Mouse (Mus musculus) hindbrain, embryonic 16.5 days (tissue): Measurements from ENCODE around the gene Tnip3. TPM values are rescaled to one million over a fixed set of nuclear protein-coding genes. Genes with fewer than 3 reads are reported as not detected.

Experiments used
- ATAC-seq: fragments of 200-750 bp; cut with Nextera tagmentation; 2 replicates; pipeline ENCODE4 v1.8.0; 2017; ENCODE audit warnings: moderate TSS enrichment, moderate library complexity
- H3K27ac ChIP-seq: fragments of 300-500 bp; sonication (generic); 2 replicates; pipeline ENCODE4 v1.5.1; 2014; ENCODE audit warnings: low read depth, mild to moderate bottlenecking, control low read depth, low read length, moderate library complexity
- H3K27me3 ChIP-seq: fragments of 300-500 bp; sonication (generic); replicated peaks from 2 replicates; pipeline ENCODE4 v1.6.1; 2014; ENCODE audit warnings: low read length; ENCODE audit not compliant: control insufficient read depth, insufficient read depth
- H3K36me3 ChIP-seq: fragments of 300-500 bp; sonication (generic); 2 replicates; pipeline ENCODE4 v1.6.1; 2014; ENCODE audit warnings: mild to moderate bottlenecking, low read length, moderate library complexity, mixed read lengths; ENCODE audit not compliant: control insufficient read depth, insufficient read depth
- H3K4me1 ChIP-seq: fragments of 300-500 bp; sonication (generic); 2 replicates; pipeline ENCODE4 v1.6.1; 2014; ENCODE audit warnings: low read depth, low read length; ENCODE audit not compliant: control insufficient read depth, insufficient read depth
- H3K4me2 ChIP-seq: fragments of 300-500 bp; sonication (generic); 2 replicates; pipeline ENCODE4 v1.6.1; 2014; ENCODE audit warnings: mild to moderate bottlenecking, low read length, control low read depth, moderate library complexity
- H3K4me3 ChIP-seq: fragments of 300-500 bp; sonication (generic); 2 replicates; pipeline ENCODE4 v1.5.1; 2014; ENCODE audit warnings: mild to moderate bottlenecking, low read length, control low read depth, moderate library complexity
- H3K9ac ChIP-seq: fragments of 300-500 bp; sonication (generic); 2 replicates; pipeline ENCODE4 v1.6.1; 2014; ENCODE audit warnings: low read depth, mild to moderate bottlenecking, control low read depth, low read length, moderate library complexity
- H3K9me3 ChIP-seq: fragments of 300-500 bp; sonication (generic); 2 replicates; pipeline ENCODE4 v1.6.1; 2014; ENCODE audit warnings: mild to moderate bottlenecking, low read length, moderate library complexity; ENCODE audit not compliant: control insufficient read depth
- WGBS: fragments of 180-500 bp; shearing (Covaris S2); extraction: QIAGEN DNeasy Blood & Tissue Kit; methylation state at CpG from one replicate; pipeline ENCODE4 v1.1.7; 2014; 5-methylcytosine and 5-hydroxymethylcytosine counted together
- polyA plus RNA-seq: library from polyadenylated mRNA; unstranded; fragments of >200 nt; fragmentation: Nextera tagmentation; extraction: Ambion mirVana; gene quantifications from 2 replicates; pipeline ENCODE4 v1.2.1, GENCODE M21; 2015

Tnip3 gene
- polyA plus RNA-seq, 1 experiment from 2014 or later: not detected

- no peak for ATAC-seq
- Histone ChIP-seq H3K27ac (no peak overlapping the region), H3K36me3 (no peaks in the 10 kb centered on the region), H3K9ac (no peak overlapping the region), H3K27me3 (no peaks in the 10 kb centered on the region), H3K4me1 (no peaks in the 10 kb centered on the region), H3K4me3 (no peak overlapping the region), H3K9me3 (no peaks in the 10 kb centered on the region), H3K4me2 (no peak overlapping the region)
- 64% methylated on average over 2 of the region's 2 CpGs for WGBS
Observed at GRCm38 (mm10) chr6:65662050-65662449, 136.9 kb downstream of the Tnip3 start.

GRCm38 (mm10) chr6:65663990-65664389, 138.9 kb downstream of the Tnip3 start:
- Histone ChIP-seq H3K36me3 (no peaks in the 10 kb centered on the region), H3K4me2 (no peak overlapping the region), H3K9ac (no peak overlapping the region), H3K9me3 (no peaks in the 10 kb centered on the region), H3K4me1 (no peaks in the 10 kb centered on the region), H3K27me3 (no peaks in the 10 kb centered on the region), H3K4me3 (no peak overlapping the region), H3K27ac (no peak overlapping the region)
- 78% methylated on average over 6 of the region's 6 CpGs for WGBS
- ATAC-seq: no peak

- no peaks in the 10 kb centered on the region for H3K9me3 ChIP-seq
- ATAC-seq: no peak
- no peaks in the 10 kb centered on the region for H3K4me1 ChIP-seq
- no peaks in the 10 kb centered on the region for H3K27me3 ChIP-seq
- H3K9ac ChIP-seq: no peak overlapping the region
- H3K36me3 ChIP-seq: no peaks in the 10 kb centered on the region
- H3K27ac ChIP-seq: no peak overlapping the region
- 69% methylated on average over 3 of the region's 3 CpGs for WGBS
- no peak overlapping the region for H3K4me2 ChIP-seq
- H3K4me3 ChIP-seq: no peak overlapping the region
Observed at GRCm38 (mm10) chr6:65666295-65666694, 141.2 kb downstream of the Tnip3 start.

- WGBS: 38% methylated on average over 2 of the region's 2 CpGs
- peaks cover 8% of the 10 kb centered on the region for H3K4me1 ChIP-seq
- H3K36me3 ChIP-seq: no peaks in the 10 kb centered on the region
- no peak overlapping the region for H3K4me3 ChIP-seq
- no peak overlapping the region for H3K27ac ChIP-seq
- no peak overlapping the region for H3K4me2 ChIP-seq
- no peak overlapping the region for H3K9ac ChIP-seq
- H3K9me3 ChIP-seq: no peaks in the 10 kb centered on the region
- no peaks in the 10 kb centered on the region for H3K27me3 ChIP-seq
- no peak for ATAC-seq
Observed at GRCm38 (mm10) chr6:65669971-65670370, 144.9 kb downstream of the Tnip3 start.

- peak overlapping the region; percentile 76 for H3K4me3 ChIP-seq
- H3K4me2 ChIP-seq: peak overlapping the region; percentile 99
- H3K9me3 ChIP-seq: no peaks in the 10 kb centered on the region
- peak; percentile 55 for ATAC-seq
- peak overlapping the region; percentile 26 for H3K27ac ChIP-seq
- peak overlapping the region; percentile 71 for H3K9ac ChIP-seq
- peaks cover 8% of the 10 kb centered on the region for H3K4me1 ChIP-seq
- H3K36me3 ChIP-seq: no peaks in the 10 kb centered on the region
- WGBS: 2% methylated on average over 21 of the region's 21 CpGs
- no peaks in the 10 kb centered on the region for H3K27me3 ChIP-seq
Observed at GRCm38 (mm10) chr6:65670981-65671411, 145.9 kb downstream of the Tnip3 start.

- peak; percentile 93 for ATAC-seq
- H3K4me2 ChIP-seq: peak within 1 kb of the TSS; percentile 99
- no peaks in the 10 kb centered on the region for H3K36me3 ChIP-seq
- H3K4me3 ChIP-seq: peak within 1 kb of the TSS; percentile 76
- peaks cover 8% of the 10 kb centered on the region for H3K4me1 ChIP-seq
- H3K9me3 ChIP-seq: no peaks in the 10 kb centered on the region
- peak within 1 kb of the TSS; percentile 71 for H3K27ac ChIP-seq
- peak within 1 kb of the TSS; percentile 71 for H3K9ac ChIP-seq
- H3K27me3 ChIP-seq: no peaks in the 10 kb centered on the region
- 0% methylated on average over 36 of the region's 45 CpGs for WGBS
Observed at GRCm38 (mm10) chr6:65671451-65671850, 146.3 kb downstream of the Tnip3 start, which contains the start of gene Ndnf. Gene Ndnf (plus strand): TSS chr6:65671590.

- Histone ChIP-seq H3K36me3 (no peaks in the 10 kb centered on the region), H3K9me3 (no peaks in the 10 kb centered on the region), H3K9ac (peak overlapping the region; percentile 71), H3K27me3 (no peaks in the 10 kb centered on the region), H3K27ac (peak overlapping the region; percentile 71; the same call in 1 of the 2 replicates), H3K4me1 (peaks cover 8% of the 10 kb centered on the region), H3K4me2 (peak overlapping the region; percentile 99), H3K4me3 (peak overlapping the region; percentile 76)
- WGBS: under 1% methylated on average over 57 of the region's 57 CpGs
- peak; percentile 38 for ATAC-seq
Observed at GRCm38 (mm10) chr6:65672131-65673031, 147.3 kb downstream of the Tnip3 start.

Other genes starting within 250 kb of the Tnip3 start
- gene C130060K24Rik, start 144.2 kb upstream of the Tnip3 start, polyA plus RNA-seq: 2.2 and 2.3 TPM in 2 replicates
- 10.8 and 15.7 TPM in 2 replicates for gene Ndnf, start 146.3 kb downstream of the Tnip3 start, polyA plus RNA-seq